Mouse (Mus musculus) heart, embryonic 14.5 days (tissue): ENCODE results near the gene 6820408C15Rik. TPM values are rescaled to one million over a fixed set of nuclear protein-coding genes. Genes with fewer than 3 reads are reported as not detected.
A peak's percentile ranks its signal among the peaks of the same experiment; 100 is the strongest.

Experiments used
- ATAC-seq: fragments of 200-750 bp; cut with Nextera tagmentation; 2 replicates; pipeline ENCODE4 v1.8.0; 2017; ENCODE audit warnings: low read depth, moderate TSS enrichment; ENCODE audit not compliant: insufficient number of reproducible peaks, insufficient read depth, low FRiP score
- H3K27ac ChIP-seq, 2 experiments: fragments of 200-500 bp in 1 of 2; fragments of 300-500 bp in 1 of 2; sonication (generic) in 1 of 2; replicated peaks in 1 of 2; 2 replicates each; pipeline ENCODE4 v1.5.1; 2012 to 2014; ENCODE audit warnings: low read depth in 2 of 2, low read length in 2 of 2, control low read depth in 1 of 2, mild to moderate bottlenecking in 1 of 2, mixed read lengths in 1 of 2; ENCODE audit not compliant: control insufficient read depth in 1 of 2, insufficient read depth in 1 of 2
- H3K27me3 ChIP-seq: fragments of 300-500 bp; sonication (generic); 2 replicates; pipeline ENCODE4 v1.6.1; 2014; ENCODE audit warnings: mild to moderate bottlenecking, low read length, control low read depth; ENCODE audit not compliant: control insufficient read depth, insufficient read depth
- H3K36me3 ChIP-seq: fragments of 300-500 bp; sonication (generic); 2 replicates; pipeline ENCODE4 v1.6.1; 2014; ENCODE audit warnings: mild to moderate bottlenecking, control low read depth, low read length, mixed read lengths; ENCODE audit not compliant: control insufficient read depth, insufficient read depth
- H3K4me1 ChIP-seq, 2 experiments: fragments of 200-500 bp in 1 of 2; fragments of 300-500 bp in 1 of 2; sonication (generic) in 1 of 2; 2 replicates each; pipeline ENCODE4 v1.6.1; 2012 to 2014; ENCODE audit warnings: low read length in 2 of 2, control low read depth in 1 of 2, mixed read lengths in 1 of 2; ENCODE audit not compliant: control insufficient read depth in 2 of 2, insufficient read depth in 2 of 2
- H3K4me2 ChIP-seq: fragments of 300-500 bp; sonication (generic); 2 replicates; pipeline ENCODE4 v1.6.1; 2014; ENCODE audit warnings: mild to moderate bottlenecking, low read length
- H3K4me3 ChIP-seq, 2 experiments: fragments of 200-500 bp in 1 of 2; fragments of 300-500 bp in 1 of 2; sonication (generic) in 1 of 2; 2 replicates each; pipeline ENCODE4 v1.5.1; 2012 to 2014; ENCODE audit warnings: low read length in 2 of 2, mild to moderate bottlenecking in 2 of 2, control low read depth in 1 of 2, low read depth in 1 of 2, moderate library complexity in 1 of 2; ENCODE audit not compliant: control insufficient read depth in 1 of 2, insufficient read depth in 1 of 2
- H3K9ac ChIP-seq: fragments of 300-500 bp; sonication (generic); 2 replicates; pipeline ENCODE4 v1.6.1; 2014; ENCODE audit warnings: mild to moderate bottlenecking, low read length
- H3K9me3 ChIP-seq: fragments of 300-500 bp; sonication (generic); 2 replicates; pipeline ENCODE4 v1.6.1; 2016; ENCODE audit warnings: low read length, control low read depth; ENCODE audit not compliant: control insufficient read depth
- WGBS: fragments of 180-500 bp; shearing (Covaris S2); extraction: QIAGEN DNeasy Blood & Tissue Kit; methylation state at CpG from one replicate; pipeline ENCODE4 v1.1.7; 2014; 5-methylcytosine and 5-hydroxymethylcytosine counted together
- polyA plus RNA-seq: library from polyadenylated mRNA; unstranded; fragments of >200 nt; fragmentation: Nextera tagmentation; extraction: Ambion mirVana; gene quantifications from 2 replicates; pipeline ENCODE4 v1.2.1, GENCODE M21; 2014

The 6820408C15Rik gene
- polyA plus RNA-seq, 1 experiment from 2014 or later: 1.8 TPM

DNA sequence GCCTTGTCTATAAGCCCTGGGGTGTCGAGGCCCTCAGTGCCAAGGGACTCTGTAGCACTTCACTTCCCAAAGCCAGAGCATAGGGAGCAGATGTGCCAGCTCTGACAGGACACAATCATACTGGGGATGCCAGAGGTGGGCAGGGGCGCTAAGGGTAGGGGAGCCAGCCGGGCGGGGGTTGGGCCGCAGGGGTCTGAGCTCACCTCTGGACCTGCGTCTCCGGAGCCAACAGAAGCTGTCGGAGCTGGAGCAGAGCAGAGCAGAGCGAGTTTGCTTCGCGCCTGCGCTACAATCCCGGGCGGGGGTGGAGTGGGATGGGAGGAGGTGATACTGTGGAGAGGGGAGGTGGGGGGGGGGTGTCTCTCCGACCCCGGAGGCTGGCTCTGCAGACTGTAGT, 39.0 kb upstream of the 6820408C15Rik start, which contains the start of gene Nrsn2:
Nrsn2 (minus strand) TSS at position 294 of the 397 bp plus-strand sequence.
- peak within 1 kb of the TSS; percentile 51 for H3K9ac ChIP-seq
- H3K4me2 ChIP-seq: peak within 1 kb of the TSS; percentile 51
- peaks cover 11% of the 10 kb centered on the region; the same call in 1 of the 2 replicates for H3K27me3 ChIP-seq
- no peaks in the 10 kb centered on the region for H3K9me3 ChIP-seq
- H3K36me3 ChIP-seq: no peaks in the 10 kb centered on the region
- no peak for ATAC-seq
- peaks cover 6 to 13% of the 10 kb centered on the region in 2 experiments; a peak in 3 of 4 replicates for H3K4me1 ChIP-seq
- 2% methylated on average over 16 of the region's 16 CpGs for WGBS
- 0 out of 4 replicates have a peak within 1 kb of the TSS, but pooled peaks have one; percentile 9 for H3K4me3 ChIP-seq
- H3K27ac ChIP-seq: no peak within 1 kb of the TSS

DNA sequence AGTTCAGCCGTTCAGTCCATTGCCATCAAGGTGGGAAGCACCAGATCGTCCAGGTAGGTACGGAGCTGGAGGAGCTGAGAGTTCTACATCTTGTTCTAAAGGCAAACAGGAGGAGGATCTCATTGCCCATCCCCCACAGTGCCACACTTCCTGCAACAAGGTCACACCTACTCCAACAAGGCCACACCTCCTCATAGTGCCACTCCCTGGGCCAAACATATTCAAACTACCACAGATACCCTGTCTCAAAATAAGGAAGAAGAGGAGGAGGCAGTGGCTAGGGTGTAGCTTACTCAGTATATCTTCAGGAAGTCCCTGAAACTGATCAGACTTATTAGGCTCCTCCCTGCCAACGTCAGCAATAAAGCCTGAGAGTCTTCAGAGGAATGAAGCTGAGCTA, 31.2 kb upstream of the 6820408C15Rik start:
- ATAC-seq: no peak
- Histone ChIP-seq H3K4me1 (no peaks in the 10 kb centered on the region), H3K4me2 (no peak overlapping the region), H3K27ac (no peak overlapping the region), H3K27me3 (no peaks in the 10 kb centered on the region), H3K9ac (no peak overlapping the region), H3K4me3 (no peak overlapping the region), H3K36me3 (no peaks in the 10 kb centered on the region), H3K9me3 (peaks cover 3% of the 10 kb centered on the region; the same call in 1 of the 2 replicates)
- WGBS: 77% methylated on average over 4 of the region's 4 CpGs

DNA sequence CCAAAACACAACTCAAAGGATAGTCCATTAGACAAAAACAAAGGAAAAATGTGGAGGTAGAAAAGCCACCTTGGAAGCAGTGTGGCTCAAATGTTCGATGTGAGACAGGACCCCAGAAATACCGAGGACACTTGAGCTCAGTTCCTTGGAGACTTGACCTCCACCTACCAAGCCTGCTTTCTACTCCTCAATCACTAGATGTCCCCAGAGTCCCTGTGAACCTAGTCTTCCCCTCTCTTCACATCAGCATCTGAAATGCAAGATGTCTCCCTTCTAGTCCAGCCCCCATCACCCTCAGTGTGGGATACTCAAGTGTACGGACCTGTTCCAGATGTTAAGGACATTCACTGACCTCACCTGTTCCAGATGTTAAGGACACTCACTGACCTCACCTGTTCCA, 22.6 kb upstream of the 6820408C15Rik start:
- 15% methylated on average over 3 of the region's 3 CpGs for WGBS
- Histone ChIP-seq H3K27me3 (no peaks in the 10 kb centered on the region), H3K9ac (no peak overlapping the region), H3K4me2 (no peak overlapping the region), H3K9me3 (no peaks in the 10 kb centered on the region), H3K27ac (no peak overlapping the region), H3K36me3 (peaks cover 17% of the 10 kb centered on the region), H3K4me3 (no peak overlapping the region), H3K4me1 (peaks cover 14 to 28% of the 10 kb centered on the region in 2 experiments)
- ATAC-seq: no peak

DNA sequence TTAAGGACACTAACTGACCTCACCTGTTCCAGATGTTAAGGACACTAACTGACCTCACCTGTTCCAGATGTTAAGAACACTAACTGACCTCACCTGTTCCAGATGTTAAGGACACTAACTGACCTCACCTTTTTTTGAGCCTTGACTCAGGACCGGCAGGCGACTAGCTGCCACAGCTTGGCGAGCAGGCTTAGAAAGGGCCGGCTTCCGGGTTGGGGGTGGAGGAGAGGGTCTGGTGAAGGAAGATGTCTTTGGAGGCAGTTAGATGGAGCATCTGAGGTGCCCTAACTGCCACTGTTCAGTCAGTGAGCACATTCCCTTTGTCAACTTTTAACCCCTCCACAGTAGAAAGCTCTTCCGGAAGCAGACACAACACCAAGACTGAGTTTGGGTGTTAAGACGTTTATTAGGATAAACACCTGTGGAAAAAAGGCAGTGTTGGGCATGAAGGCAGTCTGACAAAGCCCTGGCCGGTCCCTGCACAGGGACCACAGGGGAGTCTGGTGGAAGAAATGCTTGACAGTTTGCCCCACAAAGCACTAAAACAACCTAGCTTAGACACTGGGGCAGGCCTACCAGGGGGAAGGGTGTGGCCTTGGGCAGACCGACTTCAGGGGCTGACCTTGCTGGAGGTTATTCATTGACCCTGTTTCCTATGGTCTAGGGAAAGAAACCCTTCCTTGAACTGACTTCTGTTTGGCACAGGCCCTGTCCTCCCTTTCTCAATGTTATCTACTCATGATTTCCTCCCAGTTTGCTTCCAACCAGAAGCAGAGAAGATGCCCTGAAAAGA, 22.0 kb upstream of the 6820408C15Rik start:
- no peak overlapping the region; a peak in 1 of 4 replicates for H3K4me3 ChIP-seq
- peak overlapping the region; percentile 97 for H3K4me2 ChIP-seq
- no peaks in the 10 kb centered on the region for H3K27me3 ChIP-seq
- H3K36me3 ChIP-seq: peaks cover 17% of the 10 kb centered on the region
- peak overlapping the region; percentile 41; the same call in 1 of the 2 replicates for H3K9ac ChIP-seq
- peaks cover 14 to 28% of the 10 kb centered on the region in 2 experiments for H3K4me1 ChIP-seq
- H3K9me3 ChIP-seq: no peaks in the 10 kb centered on the region
- H3K27ac ChIP-seq: peak overlapping the region; percentile 60 to 61
- WGBS: 47% methylated on average over 9 of the region's 9 CpGs
- no peak for ATAC-seq

DNA sequence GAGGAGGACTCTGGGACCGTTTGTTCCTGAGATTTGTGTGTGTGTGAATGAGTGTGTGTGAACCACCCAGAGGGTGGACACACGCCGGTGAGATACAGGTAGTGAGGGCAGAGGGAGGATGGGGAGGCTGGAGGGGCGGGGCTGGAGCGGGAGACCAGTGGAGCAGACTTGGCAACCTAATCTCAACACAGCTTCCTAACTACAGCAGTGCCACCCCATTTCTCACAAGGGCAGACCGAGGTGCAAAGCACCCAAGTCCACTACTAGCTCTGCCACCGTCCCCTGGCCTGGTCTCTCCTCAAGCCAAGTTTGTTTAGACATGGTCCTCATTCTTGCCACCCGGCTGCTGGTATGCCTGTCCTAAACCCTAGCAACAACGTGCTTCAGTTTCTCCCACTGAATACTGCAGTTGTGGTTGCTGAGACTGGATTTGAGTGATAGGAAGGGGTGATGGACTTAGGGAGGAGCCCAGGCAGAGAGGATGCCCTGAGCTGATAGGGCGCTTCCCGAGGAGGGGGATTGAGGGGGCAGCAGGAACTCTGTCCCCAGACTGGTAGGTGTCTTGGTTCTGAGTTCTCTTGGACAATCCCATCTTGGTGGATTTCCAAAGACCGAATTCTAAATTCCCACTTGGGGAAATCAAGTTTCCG, 20.0 kb upstream of the 6820408C15Rik start:
- H3K4me2 ChIP-seq: peak overlapping the region; percentile 97
- 14% methylated on average over 12 of the region's 13 CpGs for WGBS
- no peaks in the 10 kb centered on the region for H3K27me3 ChIP-seq
- no peak for ATAC-seq
- no peaks in the 10 kb centered on the region for H3K9me3 ChIP-seq
- H3K36me3 ChIP-seq: peaks cover 17% of the 10 kb centered on the region
- H3K9ac ChIP-seq: peak overlapping the region; percentile 76
- H3K27ac ChIP-seq: peak overlapping the region in 1 of 2 experiments; percentile 100; a peak in 3 of 4 replicates
- H3K4me3 ChIP-seq: peak overlapping the region; percentile 95 to 99
- peaks cover 14 to 38% of the 10 kb centered on the region in 2 experiments for H3K4me1 ChIP-seq

DNA sequence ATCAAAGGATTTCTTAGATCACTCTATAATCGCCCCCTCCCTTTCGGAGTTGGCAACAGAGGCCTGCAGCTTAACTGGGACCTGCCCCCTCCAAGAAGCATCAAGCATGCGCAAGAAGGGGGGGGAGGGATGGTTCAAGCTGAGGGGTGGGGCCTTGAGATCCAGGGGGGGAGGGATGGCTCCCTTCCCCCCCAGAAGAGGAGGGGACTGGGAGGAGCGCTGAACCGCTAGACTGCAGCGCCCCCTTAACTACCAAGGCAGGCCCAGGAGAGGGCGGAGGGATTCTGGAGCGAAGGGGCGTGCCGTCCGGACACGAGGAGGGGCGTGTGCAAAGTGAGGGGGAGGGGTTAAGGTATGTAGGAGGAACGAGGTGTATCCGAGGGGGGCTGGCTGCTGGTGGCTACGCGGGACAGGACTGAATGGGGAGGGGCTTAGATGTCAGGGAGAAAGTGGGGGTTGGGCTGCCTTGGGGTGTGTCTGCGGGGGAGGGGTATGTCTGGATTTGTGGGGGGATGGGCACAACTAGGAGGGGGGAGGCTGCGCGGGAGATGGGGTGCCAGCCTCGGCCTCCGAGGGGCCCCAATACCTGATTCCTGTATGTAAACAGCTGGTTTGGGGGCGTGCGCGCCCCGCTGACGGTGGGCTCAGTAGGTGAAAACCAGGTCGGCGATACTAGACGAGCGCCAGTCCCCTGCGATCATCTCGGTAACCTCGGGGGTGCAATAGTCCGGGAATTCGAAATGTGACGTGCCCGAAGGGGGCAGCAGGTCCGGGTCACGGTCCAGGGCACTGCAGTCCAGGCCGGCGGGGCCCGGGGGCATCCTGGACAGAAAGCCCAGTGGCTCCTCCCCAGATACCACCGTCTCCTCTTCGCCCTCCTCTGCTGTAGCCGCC, 19.0 kb upstream of the 6820408C15Rik start:
- peaks cover 17% of the 10 kb centered on the region for H3K36me3 ChIP-seq

More for the DNA sequence above, 19.0 kb upstream of the 6820408C15Rik start:
- ATAC-seq: peak; percentile 75
- H3K27me3 ChIP-seq: no peaks in the 10 kb centered on the region
- H3K4me3 ChIP-seq: peak overlapping the region; percentile 95 to 99
- under 1% methylated on average over 42 of the region's 46 CpGs for WGBS
- H3K4me2 ChIP-seq: peak overlapping the region; percentile 97
- H3K27ac ChIP-seq: peak overlapping the region; percentile 99 to 100
- peaks cover 14 to 38% of the 10 kb centered on the region in 2 experiments for H3K4me1 ChIP-seq
- H3K9ac ChIP-seq: peak overlapping the region; percentile 99
- H3K9me3 ChIP-seq: no peaks in the 10 kb centered on the region
